Mouse (Mus musculus): ENCODE results near the gene A630001G21Rik. TPM values are rescaled to one million over a fixed set of nuclear protein-coding genes. Genes with fewer than 3 reads are reported as not detected.
A peak's percentile ranks its signal among the peaks of the same experiment; 100 is the strongest.

The A630001G21Rik gene
- total RNA-seq, 1 experiment: 0.76 TPM

- H3K9me3 ChIP-seq (ENCODE audit: control insufficient read depth, insufficient read depth, low read depth, low read length): no peaks in the 10 kb centered on the region
- DNase-seq (ENCODE audit: low read depth, low spot score): no peak
These were observed 42.9 kb downstream of the A630001G21Rik start for GRCm38 (mm10) chr1:85735463-85736123.

GRCm38 (mm10) chr1:85734511-85734910 lies 43.9 kb downstream of the A630001G21Rik start:
- Histone ChIP-seq H3K9ac (ENCODE audit: insufficient read depth, low read depth, low read length, poor library complexity, severe bottlenecking) (no peak overlapping the region), H3K36me3 (ENCODE audit: control insufficient read depth, insufficient read depth, low read length, poor library complexity, severe bottlenecking) (no peaks in the 10 kb centered on the region), H3K9me3 (ENCODE audit: control insufficient read depth, insufficient read depth, low read depth, low read length) (no peaks in the 10 kb centered on the region), H3K4me3 (ENCODE audit: insufficient read depth in 1 of 2, low read depth in 1 of 2, low read length in 2 of 2, poor library complexity in 1 of 2, severe bottlenecking in 1 of 2) (no peak overlapping the region), H3K27ac (ENCODE audit: insufficient read depth, low read depth, low read length, poor library complexity, severe bottlenecking) (no peak overlapping the region), H3K4me1 (ENCODE audit: control insufficient read depth in 2 of 2, insufficient read depth in 2 of 2, low read length in 2 of 2, poor library complexity in 1 of 2) (peaks cover 2 to 7% of the 10 kb centered on the region in 2 experiments; a peak in 2 of 4 replicates)
- no peak for TF ChIP-seq CHD2 (IDR thresholded peaks at IDR 0.05; ENCODE audit: low read depth, low read length)
- no peak for TF ChIP-seq ZNF384 (IDR thresholded peaks at IDR 0.05; ENCODE audit: low read depth, low read length)
- TF ChIP-seq MAFK (IDR thresholded peaks at IDR 0.05; ENCODE audit: insufficient read depth, low read depth, low read length): no peak
- no peak for TF ChIP-seq HCFC1 (IDR thresholded peaks at IDR 0.05; ENCODE audit: borderline replicate concordance, insufficient read depth, low read length)
- no peak for TF ChIP-seq ZC3H11A (IDR thresholded peaks at IDR 0.05; ENCODE audit: borderline replicate concordance, low read depth, low read length)
- in situ Hi-C loops (cut with MboI; ENCODE audit: low sequenced_read_pairs in 2 of 2, unreplicated experiment in 2 of 2): loop anchor here in 1 of 2 experiments (25.0 kb wide), 1 partner anchor 147 kb away; the partner anchor contains the start of genes G530012D18Rik and Sp110
- no peak for DNase-seq (ENCODE audit: low read depth, low spot score)

More at GRCm38 (mm10) chr1:85735463-85736123, 42.9 kb downstream of the A630001G21Rik start:
- in situ Hi-C loops (cut with MboI; ENCODE audit: low sequenced_read_pairs in 2 of 2, unreplicated experiment in 2 of 2): loop anchor here in 1 of 2 experiments (25.0 kb wide), 1 partner anchor 148 kb away; the partner anchor contains the start of genes G530012D18Rik and Sp110
- TF ChIP-seq MAFK (IDR thresholded peaks at IDR 0.05; ENCODE audit: insufficient read depth, low read depth, low read length) (no peak), CHD2 (IDR thresholded peaks at IDR 0.05; ENCODE audit: low read depth, low read length) (no peak), ZNF384 (IDR thresholded peaks at IDR 0.05; ENCODE audit: low read depth, low read length) (no peak), HCFC1 (IDR thresholded peaks at IDR 0.05; ENCODE audit: borderline replicate concordance, insufficient read depth, low read length) (no peak), ZC3H11A (IDR thresholded peaks at IDR 0.05; ENCODE audit: borderline replicate concordance, low read depth, low read length) (no peak)
- Histone ChIP-seq H3K27ac (ENCODE audit: insufficient read depth, low read depth, low read length, poor library complexity, severe bottlenecking) (no peak overlapping the region), H3K4me3 (ENCODE audit: insufficient read depth in 1 of 2, low read depth in 1 of 2, low read length in 2 of 2, poor library complexity in 1 of 2, severe bottlenecking in 1 of 2) (peak overlapping the region in 1 of 2 experiments; percentile 16; a peak in 1 of 4 replicates), H3K36me3 (ENCODE audit: control insufficient read depth, insufficient read depth, low read length, poor library complexity, severe bottlenecking) (no peaks in the 10 kb centered on the region), H3K9ac (ENCODE audit: insufficient read depth, low read depth, low read length, poor library complexity, severe bottlenecking) (no peak overlapping the region), H3K4me1 (ENCODE audit: control insufficient read depth in 2 of 2, insufficient read depth in 2 of 2, low read length in 2 of 2, poor library complexity in 1 of 2) (peaks cover 2 to 7% of the 10 kb centered on the region in 2 experiments; a peak in 2 of 4 replicates)

- Histone ChIP-seq H3K9me3 (ENCODE audit: control insufficient read depth, insufficient read depth, low read depth, low read length) (no peaks in the 10 kb centered on the region), H3K4me1 (ENCODE audit: control insufficient read depth in 2 of 2, insufficient read depth in 2 of 2, low read length in 2 of 2, poor library complexity in 1 of 2) (peaks cover 2 to 7% of the 10 kb centered on the region in 2 experiments; a peak in 2 of 4 replicates), H3K27ac (ENCODE audit: insufficient read depth, low read depth, low read length, poor library complexity, severe bottlenecking) (no peak overlapping the region), H3K36me3 (ENCODE audit: control insufficient read depth, insufficient read depth, low read length, poor library complexity, severe bottlenecking) (no peaks in the 10 kb centered on the region), H3K4me3 (ENCODE audit: insufficient read depth in 1 of 2, low read depth in 1 of 2, low read length in 2 of 2, poor library complexity in 1 of 2, severe bottlenecking in 1 of 2) (no peak overlapping the region), H3K9ac (ENCODE audit: insufficient read depth, low read depth, low read length, poor library complexity, severe bottlenecking) (no peak overlapping the region)
- no peak for DNase-seq (ENCODE audit: low read depth, low spot score)
- TF ChIP-seq ZC3H11A (IDR thresholded peaks at IDR 0.05; ENCODE audit: borderline replicate concordance, low read depth, low read length): no peak
- no peak for TF ChIP-seq MAFK (IDR thresholded peaks at IDR 0.05; ENCODE audit: insufficient read depth, low read depth, low read length)
- no peak for TF ChIP-seq ZNF384 (IDR thresholded peaks at IDR 0.05; ENCODE audit: low read depth, low read length)
- no peak for TF ChIP-seq HCFC1 (IDR thresholded peaks at IDR 0.05; ENCODE audit: borderline replicate concordance, insufficient read depth, low read length)
- no peak for TF ChIP-seq CHD2 (IDR thresholded peaks at IDR 0.05; ENCODE audit: low read depth, low read length)
- in situ Hi-C loops (cut with MboI; ENCODE audit: low sequenced_read_pairs in 2 of 2, unreplicated experiment in 2 of 2): loop anchor here in 1 of 2 experiments (25.0 kb wide), 1 partner anchor 145 kb away; the partner anchor contains the start of genes G530012D18Rik and Sp110
These were observed 45.9 kb downstream of the A630001G21Rik start for GRCm38 (mm10) chr1:85732581-85732980.

- no peaks in the 10 kb centered on the region for H3K36me3 ChIP-seq (ENCODE audit: control insufficient read depth, insufficient read depth, low read length, poor library complexity, severe bottlenecking)
- no peak overlapping the region for H3K4me3 ChIP-seq (ENCODE audit: insufficient read depth in 1 of 2, low read depth in 1 of 2, low read length in 2 of 2, poor library complexity in 1 of 2, severe bottlenecking in 1 of 2)
- H3K4me1 ChIP-seq (ENCODE audit: control insufficient read depth in 2 of 2, insufficient read depth in 2 of 2, low read length in 2 of 2, poor library complexity in 1 of 2): 0 out of 4 replicates have a peak, but pooled peaks cover 0 to under 1% of the 10 kb centered on the region in 2 experiments
- H3K9me3 ChIP-seq (ENCODE audit: control insufficient read depth, insufficient read depth, low read depth, low read length): no peaks in the 10 kb centered on the region
- H3K27ac ChIP-seq (ENCODE audit: insufficient read depth, low read depth, low read length, poor library complexity, severe bottlenecking): no peak overlapping the region
- in situ Hi-C loops (cut with MboI; ENCODE audit: low sequenced_read_pairs in 2 of 2, unreplicated experiment in 2 of 2): loop anchor here in 1 of 2 experiments (25.0 kb wide), 1 partner anchor 143 kb away; the partner anchor contains the start of genes G530012D18Rik and Sp110
- H3K9ac ChIP-seq (ENCODE audit: insufficient read depth, low read depth, low read length, poor library complexity, severe bottlenecking): no peak overlapping the region
- TF ChIP-seq CHD2 (IDR thresholded peaks at IDR 0.05; ENCODE audit: low read depth, low read length) (no peak), HCFC1 (IDR thresholded peaks at IDR 0.05; ENCODE audit: borderline replicate concordance, insufficient read depth, low read length) (no peak), ZC3H11A (IDR thresholded peaks at IDR 0.05; ENCODE audit: borderline replicate concordance, low read depth, low read length) (no peak), ZNF384 (IDR thresholded peaks at IDR 0.05; ENCODE audit: low read depth, low read length) (no peak), MAFK (IDR thresholded peaks at IDR 0.05; ENCODE audit: insufficient read depth, low read depth, low read length) (no peak)
- DNase-seq (ENCODE audit: low read depth, low spot score): no peak
These were observed 48.0 kb downstream of the A630001G21Rik start for GRCm38 (mm10) chr1:85730471-85730870.
